Mouse (Mus musculus) bone marrow macrophage, adult 2 months (primary cell): ENCODE measurements around the gene Kcnk4. TPM values are rescaled to one million over a fixed set of nuclear protein-coding genes. Genes with fewer than 3 reads are reported as not detected.

ENCODE experiments used
- H3K27ac ChIP-seq: 2 replicates; pipeline ENCODE4 v1.5.1; 2012; ENCODE audit warnings: low read depth, low read length; ENCODE audit not compliant: insufficient read depth
- H3K4me1 ChIP-seq: 2 replicates; pipeline ENCODE4 v1.6.1; 2012; ENCODE audit warnings: low read length; ENCODE audit not compliant: control insufficient read depth, insufficient read depth
- H3K4me3 ChIP-seq: 2 replicates; pipeline ENCODE4 v1.5.1; 2012; ENCODE audit warnings: mild to moderate bottlenecking, low read length, moderate library complexity; ENCODE audit not compliant: insufficient read depth
- CTCF ChIP-seq: IDR thresholded peaks from 2 replicates; pipeline ENCODE4 v1.5.1; 2012; ENCODE audit warnings: low read depth, mild to moderate bottlenecking, low read length, moderate library complexity
- POLR2A ChIP-seq: IDR thresholded peaks from 2 replicates; pipeline ENCODE4 v1.6.1; 2012; ENCODE audit warnings: mild to moderate bottlenecking, low read depth, low read length, borderline replicate concordance
- polyA plus RNA-seq: library from polyadenylated mRNA; stranded (reverse); fragments of >200 nt; gene quantifications from 2 replicates; pipeline ENCODE4 v1.2.4, GENCODE M21; 2012; ENCODE audit not compliant: missing spikeins, insufficient read depth, insufficient read length

Gene Kcnk4
- polyA plus RNA-seq, 1 experiment = not detected

GRCm38 (mm10) chr19:6916496-6916895, 17.8 kb downstream of the Kcnk4 start:
- H3K4me3 ChIP-seq = no peak overlapping the region
- no peak overlapping the region for H3K27ac ChIP-seq
- TF ChIP-seq CTCF (no peak), POLR2A (no peak)
- H3K4me1 ChIP-seq = peaks cover 6% of the 10 kb centered on the region

- Histone ChIP-seq H3K4me1 (peaks cover 5% of the 10 kb centered on the region), H3K4me3 (no peak overlapping the region), H3K27ac (no peak overlapping the region)
- no peak for TF ChIP-seq POLR2A
- TF ChIP-seq CTCF = no peak
These were observed 19.0 kb downstream of the Kcnk4 start for GRCm38 (mm10) chr19:6915276-6915675.

- Histone ChIP-seq H3K27ac (no peak overlapping the region), H3K4me1 (no peaks in the 10 kb centered on the region), H3K4me3 (no peak overlapping the region)
- TF ChIP-seq POLR2A (no peak), CTCF (no peak)
These were observed 19.8 kb downstream of the Kcnk4 start for GRCm38 (mm10) chr19:6914540-6914939.

- TF ChIP-seq CTCF (no peak), POLR2A (no peak)
- no peak overlapping the region for H3K4me3 ChIP-seq
- no peak overlapping the region for H3K27ac ChIP-seq
- H3K4me1 ChIP-seq = no peaks in the 10 kb centered on the region
These were observed 20.3 kb downstream of the Kcnk4 start for GRCm38 (mm10) chr19:6913991-6914390.

- Histone ChIP-seq H3K4me1 (peaks cover under 1% of the 10 kb centered on the region), H3K4me3 (no peak overlapping the region), H3K27ac (no peak overlapping the region)
- TF ChIP-seq POLR2A = no peak
- no peak for TF ChIP-seq CTCF
These were observed 21.3 kb downstream of the Kcnk4 start for GRCm38 (mm10) chr19:6913036-6913435.

GRCm38 (mm10) chr19:6912205-6912970, 21.9 kb downstream of the Kcnk4 start:
- TF ChIP-seq POLR2A = no peak
- TF ChIP-seq CTCF = no peak
- no peak overlapping the region for H3K4me3 ChIP-seq
- H3K27ac ChIP-seq = no peak overlapping the region
- H3K4me1 ChIP-seq = peaks cover 6% of the 10 kb centered on the region

GRCm38 (mm10) chr19:6911101-6912074, 22.9 kb downstream of the Kcnk4 start:
- Histone ChIP-seq H3K27ac (peak overlapping the region; percentile 39), H3K4me1 (peaks cover 13% of the 10 kb centered on the region), H3K4me3 (peak overlapping the region; percentile 81)
- TF ChIP-seq POLR2A (0 out of 2 replicates have a peak, but pooled peaks have one; percentile 20), CTCF (no peak)

- Histone ChIP-seq H3K27ac (peak overlapping the region; percentile 98), H3K4me3 (peak overlapping the region; percentile 81), H3K4me1 (peaks cover 13% of the 10 kb centered on the region)
These were observed 24.0 kb downstream of the Kcnk4 start for GRCm38 (mm10) chr19:6910306-6910705.

GRCm38 (mm10) chr19:6909507-6910289, 24.6 kb downstream of the Kcnk4 start, which contains the start of the genes Trmt112 and Prdx5:
Gene Trmt112 (plus strand): TSS chr19:6909698.
Gene Prdx5 (minus strand): TSS chr19:6910106.
- TF ChIP-seq CTCF = no peak
- Histone ChIP-seq H3K4me1 (peaks cover 13% of the 10 kb centered on the region), H3K27ac (peak within 1 kb of the TSS; percentile 98), H3K4me3 (peak within 1 kb of the TSS; percentile 81)

- H3K27ac ChIP-seq = peak overlapping the region; percentile 98
- peak overlapping the region; percentile 81 for H3K4me3 ChIP-seq
- H3K4me1 ChIP-seq = peaks cover 13% of the 10 kb centered on the region
- TF ChIP-seq POLR2A (no peak), CTCF (no peak)
These were observed 25.3 kb downstream of the Kcnk4 start for GRCm38 (mm10) chr19:6909021-6909420.
